Mouse (Mus musculus) forebrain, embryonic 11.5 days (tissue): ENCODE data around the gene Fmnl2. TPM values are rescaled to one million over a fixed set of nuclear protein-coding genes. Genes with fewer than 3 reads are reported as not detected.

ENCODE experiments used
- ATAC-seq: fragments of 200-750 bp; cut with Nextera tagmentation; replicated peaks from 2 replicates; pipeline ENCODE4 v1.8.0; 2017; ENCODE audit warnings: moderate TSS enrichment; ENCODE audit not compliant: low FRiP score
- DNase-seq: peaks from one replicate; pipeline ENCODE4 v3.0.0-alpha.2; 2017; ENCODE audit warnings: low spot score
- H3K27ac ChIP-seq: fragments of 300-500 bp; sonication (generic); 2 replicates; pipeline ENCODE4 v1.5.1; 2014; ENCODE audit warnings: low read depth, low read length
- H3K27me3 ChIP-seq: fragments of 300-500 bp; sonication (generic); 2 replicates; pipeline ENCODE4 v1.6.1; 2014; ENCODE audit warnings: mild to moderate bottlenecking, low read length, mixed read lengths; ENCODE audit not compliant: control insufficient read depth, insufficient read depth
- H3K36me3 ChIP-seq: fragments of 300-500 bp; sonication (generic); 2 replicates; pipeline ENCODE4 v1.6.1; 2014; ENCODE audit warnings: mild to moderate bottlenecking, low read length, moderate library complexity, mixed read lengths; ENCODE audit not compliant: control insufficient read depth, insufficient read depth
- H3K4me1 ChIP-seq: fragments of 300-500 bp; sonication (generic); replicated peaks from 2 replicates; pipeline ENCODE4 v1.6.1; 2014; ENCODE audit warnings: low read length, mixed read lengths; ENCODE audit not compliant: control insufficient read depth, insufficient read depth
- H3K4me2 ChIP-seq: fragments of 300-500 bp; sonication (generic); 2 replicates; pipeline ENCODE4 v1.6.1; 2014; ENCODE audit warnings: low read depth, mild to moderate bottlenecking, low read length, moderate library complexity, mixed read lengths; ENCODE audit not compliant: severe bottlenecking
- H3K4me3 ChIP-seq: fragments of 300-500 bp; sonication (generic); 2 replicates; pipeline ENCODE4 v1.5.1; 2014; ENCODE audit warnings: low read depth, low read length
- H3K9ac ChIP-seq: fragments of 300-500 bp; sonication (generic); 2 replicates; pipeline ENCODE4 v1.6.1; 2014; ENCODE audit warnings: low read length
- H3K9me3 ChIP-seq: fragments of 300-500 bp; sonication (generic); 2 replicates; pipeline ENCODE4 v1.6.1; 2016; ENCODE audit warnings: low read length, mixed read lengths; ENCODE audit not compliant: control insufficient read depth
- WGBS: fragments of 180-500 bp; shearing (Covaris S2); extraction: QIAGEN DNeasy Blood & Tissue Kit; methylation state at CpG from one replicate; pipeline ENCODE4 v1.1.7; 2014; 5-methylcytosine and 5-hydroxymethylcytosine counted together
- polyA plus RNA-seq: library from polyadenylated mRNA; unstranded; fragments of >200 nt; fragmentation: Nextera tagmentation; extraction: Ambion mirVana; gene quantifications from 2 replicates; pipeline ENCODE4 v1.2.1, GENCODE M21; 2014

Gene Fmnl2
- polyA plus RNA-seq, result 10.4 and 10.6 TPM in 2 replicates

DNA sequence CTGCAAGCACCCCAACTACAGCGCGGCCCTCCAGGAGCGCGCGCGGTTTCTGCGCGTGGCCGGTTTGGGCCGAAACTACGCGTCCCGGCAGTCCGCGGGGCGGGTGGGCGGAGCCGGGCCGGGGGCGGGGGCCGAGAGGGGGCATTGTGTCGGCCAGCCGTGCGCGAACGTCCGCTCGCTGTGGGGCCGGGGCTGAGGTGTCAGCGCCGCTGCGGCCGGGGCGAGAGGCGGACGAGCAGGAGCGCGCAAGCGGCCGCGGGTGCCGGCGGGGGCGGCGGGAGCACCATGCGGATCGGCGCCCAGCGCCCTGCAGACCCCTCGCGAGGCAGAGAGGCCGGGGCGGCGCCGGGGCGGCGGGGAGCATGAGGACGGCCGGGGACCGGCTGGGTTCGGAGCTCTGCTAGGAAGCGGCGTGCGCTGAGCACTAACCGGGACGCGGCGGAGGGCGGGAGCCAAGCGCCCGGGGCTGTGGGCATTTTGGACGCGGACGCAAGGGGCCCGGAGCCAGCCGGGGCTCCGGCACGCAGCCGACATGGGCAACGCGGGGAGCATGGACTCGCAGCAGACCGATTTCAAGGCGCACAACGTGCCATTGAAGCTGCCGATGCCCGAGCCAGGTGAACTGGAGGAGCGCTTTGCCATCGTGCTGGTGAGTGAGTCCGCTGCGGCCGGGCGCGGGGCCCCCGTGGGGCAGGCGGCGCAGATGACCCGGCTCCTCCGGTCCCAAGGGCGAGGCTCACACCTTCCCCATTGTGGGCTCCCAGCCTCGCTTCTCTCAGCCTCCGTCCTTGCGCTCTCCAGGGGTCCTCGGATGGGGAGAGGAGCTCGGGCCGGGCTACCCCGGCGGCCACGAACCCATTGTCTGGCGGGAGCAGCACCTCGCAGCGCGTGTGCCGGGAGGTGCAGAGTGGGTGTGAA lies at the start of gene Fmnl2:
Fmnl2 (plus strand) TSS at position 250 of the 918 bp plus-strand sequence.
- Histone ChIP-seq H3K27ac (peak within 1 kb of the TSS; percentile 68), H3K4me2 (peak within 1 kb of the TSS; percentile 51), H3K9ac (peak within 1 kb of the TSS; percentile 87), H3K36me3 (no peaks in the 10 kb centered on the region), H3K9me3 (no peaks in the 10 kb centered on the region), H3K27me3 (no peaks in the 10 kb centered on the region), H3K4me1 (peaks cover 15% of the 10 kb centered on the region; the same call in 1 of the 2 replicates), H3K4me3 (peak within 1 kb of the TSS; percentile 76)
- peak; percentile 95 for ATAC-seq
- peak; percentile 95 for DNase-seq
- WGBS, result under 1% methylated on average over 111 of the region's 114 CpGs

- Histone ChIP-seq H3K9me3 (no peaks in the 10 kb centered on the region), H3K4me3 (no peak overlapping the region), H3K27me3 (no peaks in the 10 kb centered on the region), H3K9ac (no peak overlapping the region), H3K4me2 (no peak overlapping the region), H3K27ac (no peak overlapping the region), H3K36me3 (no peaks in the 10 kb centered on the region), H3K4me1 (no peaks in the 10 kb centered on the region)
- 85% methylated on average over 5 of the region's 5 CpGs for WGBS
- no peak for ATAC-seq
- DNase-seq, result no peak
Observed at GRCm38 (mm10) chr2:52809988-52810387, 47.7 kb upstream of the Fmnl2 start.

DNA sequence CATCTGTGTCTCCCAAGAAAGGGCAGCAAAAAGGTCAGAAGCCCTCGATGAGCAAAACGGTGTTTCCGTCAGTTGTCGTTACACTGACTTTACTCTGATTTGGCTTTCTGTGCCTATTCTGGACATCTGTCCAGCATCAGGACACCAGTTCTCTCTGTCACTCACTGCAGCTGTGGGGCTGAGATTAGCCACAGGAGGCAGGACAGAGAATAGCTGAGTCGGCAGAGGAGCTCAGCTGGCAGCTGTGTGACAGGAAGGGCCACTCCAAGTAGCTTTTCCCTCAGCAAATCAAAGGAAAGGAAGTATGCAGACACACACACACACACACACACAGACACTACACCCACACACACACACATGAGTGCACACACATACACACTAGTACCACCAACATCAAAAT lies 46.0 kb upstream of the Fmnl2 start:
- Histone ChIP-seq H3K4me3 (no peak overlapping the region), H3K9me3 (no peaks in the 10 kb centered on the region), H3K36me3 (no peaks in the 10 kb centered on the region), H3K9ac (no peak overlapping the region), H3K4me2 (no peak overlapping the region), H3K27ac (no peak overlapping the region), H3K4me1 (no peaks in the 10 kb centered on the region), H3K27me3 (no peaks in the 10 kb centered on the region)
- DNase-seq (no peak), ATAC-seq (no peak)
- 56% methylated on average over 5 of the region's 5 CpGs for WGBS

DNA sequence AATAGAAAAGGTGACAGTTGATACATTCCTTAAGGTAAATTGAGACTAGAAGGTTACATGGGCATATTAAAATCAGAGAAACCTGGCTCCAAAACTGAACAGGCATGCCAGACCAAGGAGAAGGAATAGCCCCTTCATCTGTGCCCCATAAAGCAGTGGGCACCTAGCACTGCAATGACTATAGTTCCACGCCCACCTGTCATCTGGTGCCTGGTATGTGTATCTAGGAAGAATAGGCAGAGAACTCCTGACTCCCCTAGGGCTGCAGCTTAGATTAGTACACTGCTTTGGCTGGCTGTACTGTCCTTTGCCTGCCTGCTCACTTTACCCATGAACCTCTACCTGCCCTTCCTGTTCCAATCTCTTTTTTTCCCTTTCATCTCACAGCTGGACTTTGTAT lies 40.3 kb upstream of the Fmnl2 start:
- no peaks in the 10 kb centered on the region for H3K4me1 ChIP-seq
- no peak overlapping the region for H3K9ac ChIP-seq
- no peak overlapping the region for H3K4me2 ChIP-seq
- H3K36me3 ChIP-seq, result no peaks in the 10 kb centered on the region
- H3K27ac ChIP-seq, result no peak overlapping the region
- no peaks in the 10 kb centered on the region for H3K27me3 ChIP-seq
- H3K9me3 ChIP-seq, result no peaks in the 10 kb centered on the region
- ATAC-seq (no peak), DNase-seq (no peak)
- no peak overlapping the region for H3K4me3 ChIP-seq
- 83% methylated on average over 1 of the region's 1 CpGs for WGBS

DNA sequence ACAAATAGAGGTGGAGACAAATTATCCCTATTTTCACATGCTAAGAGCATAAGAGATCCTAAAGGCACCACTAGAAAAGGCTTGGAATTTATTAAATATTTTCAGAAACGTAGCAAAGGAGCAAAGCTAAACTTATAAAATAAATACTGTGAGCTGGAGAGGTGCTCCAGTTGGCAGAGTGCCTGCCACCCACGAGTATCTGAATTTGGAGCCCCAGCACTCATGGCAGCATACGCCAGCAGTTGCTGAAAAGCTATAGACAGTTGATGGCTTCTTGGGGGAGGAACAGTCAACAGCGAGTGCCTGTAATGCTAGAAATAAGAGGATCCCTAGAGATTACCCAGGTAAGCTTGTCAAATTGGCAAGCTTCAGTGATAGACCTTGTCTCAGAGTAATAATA lies 38.7 kb upstream of the Fmnl2 start:
- Histone ChIP-seq H3K27ac (no peak overlapping the region), H3K9me3 (no peaks in the 10 kb centered on the region), H3K9ac (no peak overlapping the region), H3K4me2 (no peak overlapping the region), H3K4me1 (no peaks in the 10 kb centered on the region), H3K4me3 (no peak overlapping the region), H3K27me3 (no peaks in the 10 kb centered on the region), H3K36me3 (no peaks in the 10 kb centered on the region)
- ATAC-seq (no peak), DNase-seq (no peak)
- WGBS, result 82% methylated on average over 4 of the region's 4 CpGs

DNA sequence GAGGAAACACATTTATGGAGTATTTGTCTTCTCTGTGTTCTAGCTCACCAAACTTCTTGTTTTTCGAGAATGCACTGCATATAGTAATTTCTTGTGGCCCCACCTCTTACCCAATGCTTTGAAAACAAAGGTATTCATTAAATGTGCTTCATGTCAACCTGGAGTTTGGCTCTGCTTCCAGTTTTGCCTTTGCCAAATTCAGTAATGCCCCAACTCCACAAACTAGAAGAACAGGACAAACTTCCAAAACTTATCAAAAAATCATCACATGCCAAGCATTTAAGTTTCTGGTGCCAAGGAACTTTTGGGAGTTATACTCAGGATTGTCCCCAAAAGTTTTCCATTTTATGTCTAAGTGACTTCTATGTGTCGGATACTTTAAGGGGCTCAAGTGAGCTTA lies 35.4 kb upstream of the Fmnl2 start:
- Histone ChIP-seq H3K4me1 (no peaks in the 10 kb centered on the region), H3K9me3 (no peaks in the 10 kb centered on the region), H3K4me2 (no peak overlapping the region), H3K36me3 (no peaks in the 10 kb centered on the region), H3K9ac (no peak overlapping the region), H3K27me3 (no peaks in the 10 kb centered on the region), H3K4me3 (no peak overlapping the region), H3K27ac (no peak overlapping the region)
- ATAC-seq, result no peak
- WGBS, result 80% methylated on average over 2 of the region's 2 CpGs
- no peak for DNase-seq

- ATAC-seq, result no peak
- Histone ChIP-seq H3K9me3 (no peaks in the 10 kb centered on the region), H3K9ac (no peak overlapping the region), H3K4me3 (no peak overlapping the region), H3K4me1 (no peaks in the 10 kb centered on the region), H3K27ac (no peak overlapping the region), H3K27me3 (no peaks in the 10 kb centered on the region), H3K4me2 (no peak overlapping the region), H3K36me3 (no peaks in the 10 kb centered on the region)
- 89% methylated on average over 4 of the region's 4 CpGs for WGBS
- DNase-seq, result no peak
Observed at GRCm38 (mm10) chr2:52828077-52828476, 29.6 kb upstream of the Fmnl2 start.

DNA sequence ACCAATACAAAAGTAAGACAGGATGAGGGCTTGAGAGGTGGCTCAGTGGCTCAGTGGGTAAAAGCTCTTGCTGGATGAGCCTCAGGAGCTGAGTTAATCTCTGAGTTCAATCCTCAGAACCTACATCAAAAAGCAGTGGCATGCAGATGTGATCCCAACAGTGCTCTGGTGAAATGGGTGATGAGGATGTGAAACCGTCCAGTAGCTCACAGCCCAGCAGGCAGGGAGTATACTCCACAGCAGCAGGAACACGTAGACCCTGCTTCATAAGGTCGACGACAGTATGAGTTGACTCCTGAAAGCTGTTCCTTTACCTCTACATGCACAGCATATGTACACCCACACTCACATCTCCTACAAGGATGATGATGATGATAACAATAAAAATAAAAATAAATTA lies 27.1 kb upstream of the Fmnl2 start:
- DNase-seq, result no peak
- 88% methylated on average over 4 of the region's 4 CpGs for WGBS
- H3K36me3 ChIP-seq, result no peaks in the 10 kb centered on the region

DNA sequence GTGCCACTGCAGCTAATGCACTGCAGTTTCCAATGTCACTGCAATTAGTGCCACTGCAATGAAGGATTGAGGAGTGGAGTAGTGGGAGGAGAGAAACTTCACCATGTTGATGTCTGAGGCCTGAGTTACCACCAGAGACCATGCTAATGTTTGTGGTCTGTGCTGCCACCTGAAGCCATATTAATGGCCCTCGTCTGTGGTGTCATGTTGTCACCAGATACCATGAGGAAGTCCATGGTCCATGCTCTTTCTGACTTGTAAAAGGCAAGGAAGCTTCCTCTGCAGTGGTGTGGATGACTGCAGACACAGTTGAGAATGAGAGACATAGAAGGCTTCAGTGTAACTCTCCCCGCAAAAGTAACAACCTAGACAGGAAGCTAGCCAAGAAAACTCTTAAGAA lies 26.1 kb upstream of the Fmnl2 start:
- ATAC-seq, result no peak
- 93% methylated on average over 2 of the region's 2 CpGs for WGBS
- H3K9me3 ChIP-seq, result no peaks in the 10 kb centered on the region

More for the DNA sequence above, 27.1 kb upstream of the Fmnl2 start:
- Histone ChIP-seq H3K4me2 (no peak overlapping the region), H3K4me1 (no peaks in the 10 kb centered on the region), H3K27ac (no peak overlapping the region), H3K4me3 (no peak overlapping the region), H3K9me3 (no peaks in the 10 kb centered on the region), H3K9ac (no peak overlapping the region), H3K27me3 (no peaks in the 10 kb centered on the region)
- ATAC-seq, result no peak

More for the DNA sequence above, 26.1 kb upstream of the Fmnl2 start:
- H3K36me3 ChIP-seq, result no peaks in the 10 kb centered on the region
- no peaks in the 10 kb centered on the region for H3K4me1 ChIP-seq
- H3K4me2 ChIP-seq, result no peak overlapping the region
- no peak overlapping the region for H3K4me3 ChIP-seq
- H3K9ac ChIP-seq, result no peak overlapping the region
- no peak for DNase-seq
- no peak overlapping the region for H3K27ac ChIP-seq
- H3K27me3 ChIP-seq, result no peaks in the 10 kb centered on the region
